Mouse (Mus musculus) kidney, adult 2 months (tissue): ENCODE results near the gene Ntsr1. TPM values are rescaled to one million over a fixed set of nuclear protein-coding genes. Genes with fewer than 3 reads are reported as not detected.

ENCODE experiments used
- DNase-seq: peaks from one replicate; pipeline ENCODE4 v3.0.0; 2021
- H3K27ac ChIP-seq: fragments of 200-500 bp; 2 replicates; pipeline ENCODE4 v1.5.1; 2012; ENCODE audit warnings: low read depth, low read length, control low read depth, inconsistent platforms; ENCODE audit not compliant: insufficient read depth
- H3K27me3 ChIP-seq: fragments of 200-500 bp; replicated peaks from 2 replicates; pipeline ENCODE4 v1.6.1; 2012; ENCODE audit warnings: mild to moderate bottlenecking, moderate library complexity, low read length, inconsistent platforms; ENCODE audit not compliant: control insufficient read depth, insufficient read depth
- H3K36me3 ChIP-seq: fragments of 200-500 bp; 2 replicates; pipeline ENCODE4 v1.6.1; 2012; ENCODE audit warnings: mild to moderate bottlenecking, moderate library complexity, low read length, inconsistent platforms; ENCODE audit not compliant: control insufficient read depth, insufficient read depth
- H3K4me1 ChIP-seq: fragments of 200-500 bp; 2 replicates; pipeline ENCODE4 v1.6.1; 2011; ENCODE audit warnings: low read length; ENCODE audit not compliant: control insufficient read depth, insufficient read depth
- H3K4me3 ChIP-seq: fragments of 200-500 bp; 2 replicates; pipeline ENCODE4 v1.5.1; 2011; ENCODE audit warnings: mild to moderate bottlenecking, low read depth, low read length, control low read depth; ENCODE audit not compliant: insufficient read depth
- CTCF ChIP-seq: fragments of 200-500 bp; conservative IDR thresholded peaks from 2 replicates; pipeline ENCODE4 v1.5.1; 2011; ENCODE audit warnings: low read depth, mild to moderate bottlenecking, control low read depth, low read length, moderate library complexity, mixed read lengths; ENCODE audit not compliant: insufficient read depth, insufficient read length
- POLR2A ChIP-seq: fragments of 200-500 bp; IDR thresholded peaks from one replicate; pipeline ENCODE4 v1.6.1; 2011; ENCODE audit warnings: low read depth, low read length, control low read depth
- WGBS: fragments of 180-500 bp; shearing (Covaris S2); methylation state at CpG from one replicate; pipeline ENCODE4 v1.1.7; 2018; 5-methylcytosine and 5-hydroxymethylcytosine counted together
- polyA plus RNA-seq: library from polyadenylated mRNA; depleted of rRNA; stranded (reverse); fragments of >200 nt; gene quantifications from 2 replicates; pipeline ENCODE4 v1.2.3, GENCODE M21; 2012

The Ntsr1 gene
- polyA plus RNA-seq, 1 experiment = not detected

DNA sequence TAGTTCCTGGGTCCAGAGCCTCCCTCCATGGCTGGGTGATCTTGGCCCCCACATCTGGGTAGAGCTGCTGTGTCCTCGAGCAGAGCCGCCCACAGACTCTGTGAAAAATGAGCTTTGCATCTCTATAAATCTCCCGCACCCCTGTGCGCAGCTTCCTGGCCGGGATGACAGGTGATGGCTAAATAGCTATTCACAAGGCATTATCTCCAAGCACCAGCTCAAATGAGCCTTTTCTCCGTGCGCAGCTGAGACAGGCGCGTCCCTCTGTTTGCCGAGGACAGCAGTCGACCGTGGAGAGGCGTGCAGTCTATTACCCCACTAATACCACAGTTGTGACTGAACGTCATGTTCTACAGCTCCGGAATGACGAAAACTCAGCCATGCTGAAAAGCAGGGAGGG lies 17.5 kb upstream of the Ntsr1 start:
- 10% methylated on average over 16 of the region's 16 CpGs for WGBS
- Histone ChIP-seq H3K27me3 (no peaks in the 10 kb centered on the region), H3K36me3 (no peaks in the 10 kb centered on the region), H3K4me3 (no peak overlapping the region), H3K4me1 (no peaks in the 10 kb centered on the region), H3K27ac (no peak overlapping the region)
- TF ChIP-seq CTCF = no peak
- TF ChIP-seq POLR2A = no peak
- DNase-seq = no peak

GRCm38 (mm10) chr2:180484882-180485281 lies 14.9 kb upstream of the Ntsr1 start:
- Histone ChIP-seq H3K4me3 (no peak overlapping the region), H3K36me3 (no peaks in the 10 kb centered on the region), H3K27me3 (no peaks in the 10 kb centered on the region), H3K4me1 (no peaks in the 10 kb centered on the region), H3K27ac (no peak overlapping the region)
- WGBS = 39% methylated on average over 4 of the region's 4 CpGs
- DNase-seq = no peak
- TF ChIP-seq POLR2A (no peak), CTCF (no peak)

DNA sequence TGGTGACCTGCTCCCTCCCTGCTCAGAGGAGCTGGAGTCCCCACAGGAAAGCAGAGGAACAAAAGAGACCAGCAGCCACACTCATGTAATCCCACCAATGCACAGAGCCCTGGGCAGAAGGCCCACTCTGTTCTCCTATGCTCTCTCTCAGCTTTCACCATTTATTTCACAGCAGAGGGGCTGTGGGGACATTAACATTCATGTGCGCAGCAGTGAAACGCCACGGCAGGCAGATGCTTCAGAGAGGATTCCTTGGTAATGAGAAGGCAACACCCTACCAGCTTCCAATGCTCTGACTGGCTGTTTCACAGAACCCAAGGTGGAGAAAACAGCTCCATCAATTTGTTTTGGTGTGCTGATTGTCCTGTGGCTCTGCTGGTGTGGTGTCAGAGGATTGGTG lies 14.5 kb upstream of the Ntsr1 start:
- no peak for TF ChIP-seq CTCF
- TF ChIP-seq POLR2A = no peak
- Histone ChIP-seq H3K27me3 (no peaks in the 10 kb centered on the region), H3K36me3 (no peaks in the 10 kb centered on the region), H3K4me3 (no peak overlapping the region), H3K27ac (no peak overlapping the region), H3K4me1 (no peaks in the 10 kb centered on the region)
- 50% methylated on average over 3 of the region's 3 CpGs for WGBS
- no peak for DNase-seq

GRCm38 (mm10) chr2:180488210-180488751 lies 11.5 kb upstream of the Ntsr1 start:
- TF ChIP-seq CTCF (no peak), POLR2A (no peak)
- WGBS = 37% methylated on average over 17 of the region's 17 CpGs
- Histone ChIP-seq H3K27me3 (no peaks in the 10 kb centered on the region), H3K36me3 (no peaks in the 10 kb centered on the region), H3K4me3 (no peak overlapping the region), H3K4me1 (no peaks in the 10 kb centered on the region), H3K27ac (no peak overlapping the region)
- DNase-seq = no peak

GRCm38 (mm10) chr2:180495906-180496305 lies 3.9 kb upstream of the Ntsr1 start:
- no peaks in the 10 kb centered on the region for H3K36me3 ChIP-seq
- H3K27ac ChIP-seq = no peak overlapping the region
- DNase-seq = no peak
- no peaks in the 10 kb centered on the region for H3K4me1 ChIP-seq
- H3K27me3 ChIP-seq = no peaks in the 10 kb centered on the region; the same call in 1 of the 2 replicates
- TF ChIP-seq CTCF (no peak), POLR2A (no peak)
- H3K4me3 ChIP-seq = no peak overlapping the region
- WGBS = 75% methylated on average over 8 of the region's 8 CpGs

GRCm38 (mm10) chr2:180500726-180501125 lies 950 bp downstream of the Ntsr1 start:
- 27% methylated on average over 13 of the region's 13 CpGs for WGBS
- TF ChIP-seq CTCF (no peak), POLR2A (no peak)
- H3K27me3 ChIP-seq = no peaks in the 10 kb centered on the region; the same call in 1 of the 2 replicates
- no peak for DNase-seq
- H3K27ac ChIP-seq = no peak overlapping the region
- no peaks in the 10 kb centered on the region for H3K36me3 ChIP-seq
- no peak overlapping the region for H3K4me3 ChIP-seq
- no peaks in the 10 kb centered on the region for H3K4me1 ChIP-seq

DNA sequence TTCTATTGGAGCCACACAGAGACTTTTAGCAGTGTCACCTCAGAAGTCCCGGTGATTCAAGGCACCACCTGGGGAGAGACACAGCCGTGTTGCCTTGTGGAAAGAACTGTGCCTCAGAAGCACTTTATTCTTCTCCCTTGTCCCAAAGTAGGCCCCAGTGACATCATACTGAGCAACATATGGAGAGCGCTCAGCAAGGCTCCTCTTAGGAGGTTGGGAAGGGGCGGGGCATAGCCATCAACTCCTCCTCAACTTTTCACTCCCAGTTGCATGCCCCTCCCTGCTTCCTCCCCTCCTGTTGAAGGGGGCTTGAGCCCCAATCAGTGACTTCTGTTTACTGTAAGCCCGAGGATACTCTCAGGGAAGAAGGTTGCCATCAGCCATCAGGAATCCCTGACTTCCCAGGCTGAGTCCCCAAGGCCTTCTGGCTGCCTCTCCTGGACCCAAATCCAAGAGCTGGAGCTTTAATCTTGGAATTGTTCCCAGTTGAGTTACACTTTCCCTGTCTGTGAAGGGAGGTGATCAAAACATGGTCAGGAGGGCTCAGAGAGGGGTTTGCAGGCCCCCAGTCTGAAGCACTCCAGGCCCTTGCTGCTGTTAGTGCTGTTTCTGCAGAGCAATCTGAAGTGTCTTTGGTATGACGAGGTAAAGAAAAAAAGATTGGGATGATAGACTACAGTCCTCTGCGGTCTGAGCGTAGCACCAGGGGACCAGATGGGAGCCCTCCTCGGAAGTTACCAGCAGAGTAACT lies 1.6 kb downstream of the Ntsr1 start:
- Histone ChIP-seq H3K27me3 (no peaks in the 10 kb centered on the region; the same call in 1 of the 2 replicates), H3K36me3 (no peaks in the 10 kb centered on the region), H3K4me1 (no peaks in the 10 kb centered on the region), H3K27ac (no peak overlapping the region), H3K4me3 (no peak overlapping the region)
- TF ChIP-seq CTCF (no peak), POLR2A (no peak)
- DNase-seq = no peak
- WGBS = 47% methylated on average over 9 of the region's 9 CpGs
